ENCODE assay signal across 8 mouse cellular contexts in the genomic region with DNA sequence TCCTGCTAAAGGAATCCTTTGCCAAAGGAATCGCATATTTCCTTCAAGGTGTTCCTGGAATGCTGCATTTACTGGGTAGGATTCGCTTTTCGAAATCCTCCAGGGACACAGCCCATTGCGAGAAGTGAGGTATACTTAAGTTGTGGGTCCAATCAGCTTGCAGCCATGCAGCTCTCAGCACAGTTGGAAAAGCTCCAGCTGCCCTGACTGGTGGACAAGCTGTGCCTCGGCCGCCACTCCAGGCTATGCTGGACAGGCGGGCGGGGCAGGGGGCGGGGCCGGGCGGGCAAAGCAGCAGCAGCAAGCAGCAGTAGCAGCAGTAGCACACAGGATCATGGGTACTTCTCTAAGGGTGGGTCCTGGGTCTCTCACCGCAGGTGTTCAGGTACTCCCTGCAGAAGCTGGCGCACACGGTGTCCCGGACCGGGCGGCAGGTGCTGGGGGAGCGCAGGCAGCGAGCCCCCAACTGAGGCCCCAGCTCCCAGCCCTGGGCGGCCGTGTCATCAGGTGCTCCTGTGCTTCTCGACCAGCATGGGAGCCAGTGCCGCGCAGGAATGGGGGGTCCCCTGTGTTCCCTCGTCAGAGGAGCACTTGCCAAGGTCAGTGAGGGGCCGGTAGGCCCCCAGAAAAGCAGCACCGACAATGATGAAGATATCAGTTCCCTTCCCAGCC. TPM values are rescaled to one million over a fixed set of nuclear protein-coding genes. Genes with fewer than 3 reads are reported as not detected.
DNase-seq lines count a peak whose midpoint lies in the region; ATAC-seq and TF ChIP-seq lines count a peak whose summit lies in the region.

No protein-coding gene starts in this region.

- H3K4me2 ChIP-seq in heart, embryonic 15.5 days, result peak overlapping the region; percentile 78
- H3K4me2 ChIP-seq in kidney, postnatal 0 days (ENCODE audit: low read length), result peak overlapping the region; percentile 55
- H3K4me2 ChIP-seq in liver, embryonic 14.5 days (ENCODE audit: low read depth), result peak overlapping the region; percentile 33; the same call in 1 of the 2 replicates
- peak overlapping the region; percentile 69 for H3K4me2 ChIP-seq in neural tube, embryonic 11.5 days (ENCODE audit: low read depth)

- no peak overlapping the region for H3K9ac ChIP-seq in heart, embryonic 15.5 days
- H3K9ac ChIP-seq in kidney, postnatal 0 days (ENCODE audit: low read depth, low read length), result no peak overlapping the region
- H3K9ac ChIP-seq in liver, embryonic 14.5 days (replicated peaks), result no peak overlapping the region
- H3K9ac ChIP-seq in neural tube, embryonic 11.5 days (ENCODE audit: low read length), result peak overlapping the region; percentile 54

- H3K27ac ChIP-seq in forebrain, embryonic 10.5 days, result peak overlapping the region; percentile 76
- no peak overlapping the region for H3K27ac ChIP-seq in heart, embryonic 15.5 days
- no peak overlapping the region for H3K27ac ChIP-seq in kidney, postnatal 0 days
- no peak overlapping the region for H3K27ac ChIP-seq in liver, embryonic 14.5 days
- peak overlapping the region; percentile 15; the same call in 1 of the 2 replicates for H3K27ac ChIP-seq in neural tube, embryonic 11.5 days (ENCODE audit: low read depth, low read length)

- peaks cover 78% of the 10 kb centered on the region for H3K36me3 ChIP-seq in forebrain, embryonic 10.5 days (replicated peaks)
- peaks cover 47% of the 10 kb centered on the region for H3K36me3 ChIP-seq in heart, embryonic 15.5 days
- peaks cover 10% of the 10 kb centered on the region; the same call in 1 of the 2 replicates for H3K36me3 ChIP-seq in kidney, postnatal 0 days (ENCODE audit: insufficient read depth, low read length)
- H3K36me3 ChIP-seq in liver, embryonic 14.5 days (replicated peaks; ENCODE audit: control insufficient read depth, insufficient read depth, low read depth), result no peaks in the 10 kb centered on the region
- H3K36me3 ChIP-seq in neural tube, embryonic 11.5 days (ENCODE audit: control insufficient read depth, insufficient read depth, low read length), result peaks cover 16% of the 10 kb centered on the region

- H3K9me3 ChIP-seq in forebrain, embryonic 10.5 days, result peaks cover 55% of the 10 kb centered on the region
- peaks cover 23% of the 10 kb centered on the region; the same call in 1 of the 2 replicates for H3K9me3 ChIP-seq in heart, embryonic 15.5 days (replicated peaks)
- H3K9me3 ChIP-seq in kidney, postnatal 0 days (replicated peaks; ENCODE audit: low read length), result peaks cover 10% of the 10 kb centered on the region; the same call in 1 of the 2 replicates
- H3K9me3 ChIP-seq in liver, embryonic 14.5 days (ENCODE audit: control insufficient read depth, low read length), result peaks cover 2% of the 10 kb centered on the region; the same call in 1 of the 2 replicates
- peaks cover 8% of the 10 kb centered on the region for H3K9me3 ChIP-seq in neural tube, embryonic 11.5 days (ENCODE audit: control insufficient read depth, low read length)

- peak; percentile 70 for ATAC-seq in heart, embryonic 15.5 days (replicated peaks; ENCODE audit: insufficient number of reproducible peaks, insufficient read depth, low FRiP score, low read depth)
- peak; percentile 67 for ATAC-seq in kidney, postnatal 0 days (replicated peaks; ENCODE audit: low FRiP score, low read depth)
- 0 out of 2 replicates have a peak, but pooled peaks have one; percentile 21 for ATAC-seq in liver, embryonic 14.5 days (ENCODE audit: insufficient read depth)
- peak; percentile 35; the same call in 1 of the 2 replicates for ATAC-seq in neural tube, embryonic 11.5 days (ENCODE audit: insufficient read depth, low FRiP score, low TSS enrichment)

- peak; percentile 83 for DNase-seq in ovary, adult 18-20 months (ENCODE audit: low spot score)
- no peak for DNase-seq in ovary, postnatal 10 days (ENCODE audit: low spot score)
- DNase-seq in forebrain, embryonic 10.5 days (ENCODE audit: extremely low spot score, low spot score), result peak; percentile 73
- peak; percentile 91 for DNase-seq in kidney, postnatal 0 days (ENCODE audit: low spot score)
- DNase-seq in liver, embryonic 14.5 days (ENCODE audit: low read depth in 3 of 3, low spot score in 3 of 3), result peak in 1 of 3 experiments; percentile 24
- peak; percentile 80 for DNase-seq in neural tube, embryonic 11.5 days (ENCODE audit: low spot score)
- peak; percentile 81 for DNase-seq in testis, postnatal 14 days (ENCODE audit: low spot score)

- WGBS in forebrain, embryonic 10.5 days, result 62% methylated on average over 27 of the region's 27 CpGs
- WGBS in heart, embryonic 15.5 days, result 49% methylated on average over 27 of the region's 27 CpGs
- 51% methylated on average over 27 of the region's 27 CpGs for WGBS in kidney, postnatal 0 days
- WGBS in liver, embryonic 14.5 days (ENCODE audit: insufficient replicate concordance), result 47% methylated on average over 27 of the region's 27 CpGs
- whole genome bisulfite sequencing in neural tube, embryonic 11.5 days, result 47% methylated on average over 22 of the region's 27 CpGs

- no peak for TF ChIP-seq EP300 in liver, embryonic 14.5 days (IDR thresholded peaks at IDR 0.05; ENCODE audit: low read depth)

- no peaks in the 10 kb centered on the region for H3K27me3 ChIP-seq in forebrain, embryonic 10.5 days (ENCODE audit: poor library complexity, severe bottlenecking)
- H3K27me3 ChIP-seq in heart, embryonic 15.5 days, result no peaks in the 10 kb centered on the region
- H3K27me3 ChIP-seq in kidney, postnatal 0 days (ENCODE audit: insufficient read depth, low read length), result no peaks in the 10 kb centered on the region
- H3K27me3 ChIP-seq in liver, embryonic 14.5 days (ENCODE audit: control insufficient read depth, insufficient read depth, low read length), result peaks cover 25% of the 10 kb centered on the region
- no peaks in the 10 kb centered on the region for H3K27me3 ChIP-seq in neural tube, embryonic 11.5 days (ENCODE audit: control insufficient read depth, insufficient read depth, low read length)

- peaks cover 86% of the 10 kb centered on the region for H3K4me1 ChIP-seq in forebrain, embryonic 10.5 days
- peaks cover 36% of the 10 kb centered on the region for H3K4me1 ChIP-seq in heart, embryonic 15.5 days (replicated peaks)
- H3K4me1 ChIP-seq in kidney, postnatal 0 days (replicated peaks; ENCODE audit: insufficient read depth, low read length), result peaks cover 7% of the 10 kb centered on the region; the same call in 1 of the 2 replicates
- peaks cover 0 to 3% of the 10 kb centered on the region in 2 experiments; a peak in 1 of 4 replicates for H3K4me1 ChIP-seq in liver, embryonic 14.5 days (replicated peaks; ENCODE audit: control insufficient read depth in 2 of 2, insufficient read depth in 2 of 2, low read length in 1 of 2)
- peaks cover 8% of the 10 kb centered on the region; the same call in 1 of the 2 replicates for H3K4me1 ChIP-seq in neural tube, embryonic 11.5 days (ENCODE audit: control insufficient read depth, insufficient read depth, low read length)

- TF ChIP-seq CTCF in kidney, postnatal 0 days (IDR thresholded peaks at IDR 0.05; ENCODE audit: low read depth), result no peak
- no peak for TF ChIP-seq CTCF in liver, embryonic 14.5 days (IDR thresholded peaks at IDR 0.05; ENCODE audit: low read depth)

- peak overlapping the region; percentile 69 for H3K4me3 ChIP-seq in forebrain, embryonic 10.5 days
- H3K4me3 ChIP-seq in heart, embryonic 15.5 days, result peak overlapping the region; percentile 50
- peak overlapping the region; percentile 21 for H3K4me3 ChIP-seq in kidney, postnatal 0 days (replicated peaks; ENCODE audit: low read depth, low read length)
- H3K4me3 ChIP-seq in liver, embryonic 14.5 days (ENCODE audit: insufficient read depth in 1 of 2, low read depth in 2 of 2, low read length in 2 of 2), result no peak overlapping the region
- peak overlapping the region; percentile 54 for H3K4me3 ChIP-seq in neural tube, embryonic 11.5 days (ENCODE audit: low read depth, low read length)

RNA-seq across cellular contexts. Expression of gene Nnat, which starts 1.4 kb away (rescaled TPM):
- 1,904 and 2,173 TPM in 2 replicates for polyA plus RNA-seq in forebrain, embryonic 10.5 days (2016; fragmentation: Nextera tagmentation; extraction: Ambion mirVana)
- 54.1 and 117 TPM in 2 replicates for polyA plus RNA-seq in heart, embryonic 15.5 days (2015; fragmentation: Nextera tagmentation; extraction: Ambion mirVana)
- 80.4 and 85.9 TPM in 2 replicates for polyA plus RNA-seq in kidney, postnatal 0 days (2015; fragmentation: Nextera tagmentation; extraction: Ambion mirVana)
- 12.8 and 21.0 TPM in 2 replicates for polyA plus RNA-seq in liver, embryonic 14.5 days (2012; rRNA removed)
- 10.5 and 11.6 TPM in 2 replicates for polyA plus RNA-seq in liver, embryonic 14.5 days (2014; fragmentation: Nextera tagmentation; extraction: Ambion mirVana)
- 1,357 and 1,505 TPM in 2 replicates for polyA plus RNA-seq in neural tube, embryonic 11.5 days (2014; fragmentation: Nextera tagmentation; extraction: Ambion mirVana)

RNA-seq across cellular contexts. Expression of gene Blcap, which starts 9.8 kb away (rescaled TPM):
- 78.7 and 82.3 TPM in 2 replicates for polyA plus RNA-seq in forebrain, embryonic 10.5 days (2016; fragmentation: Nextera tagmentation; extraction: Ambion mirVana)
- polyA plus RNA-seq in heart, embryonic 15.5 days (2015; fragmentation: Nextera tagmentation; extraction: Ambion mirVana), result 32.5 and 35.7 TPM in 2 replicates
- polyA plus RNA-seq in kidney, postnatal 0 days (2015; fragmentation: Nextera tagmentation; extraction: Ambion mirVana), result 46.1 and 48.2 TPM in 2 replicates
- 5.7 and 7.1 TPM in 2 replicates for polyA plus RNA-seq in liver, embryonic 14.5 days (2012; rRNA removed)
- 7.1 and 8.0 TPM in 2 replicates for polyA plus RNA-seq in liver, embryonic 14.5 days (2014; fragmentation: Nextera tagmentation; extraction: Ambion mirVana)
- polyA plus RNA-seq in neural tube, embryonic 11.5 days (2014; fragmentation: Nextera tagmentation; extraction: Ambion mirVana), result 99.5 and 105 TPM in 2 replicates

Comparison
In these comparisons a context has a peak if more than half of its experiments do, and no peak if none do; other contexts are left out.
1. H3K27ac ChIP-seq: peak in forebrain, embryonic 10.5 days (single experiment) and neural tube, embryonic 11.5 days (single experiment); none in heart, embryonic 15.5 days (single experiment), kidney, postnatal 0 days (single experiment) and liver, embryonic 14.5 days (single experiment).
2. H3K4me3 ChIP-seq: peak in forebrain, embryonic 10.5 days (single experiment), heart, embryonic 15.5 days (single experiment), kidney, postnatal 0 days (single experiment) and neural tube, embryonic 11.5 days (single experiment); none in liver, embryonic 14.5 days (0 of 2).
3. RNA of gene Nnat, which starts 1.4 kb away (polyA plus RNA-seq): 1,904 to 2,173 TPM in forebrain, embryonic 10.5 days and 1,357 to 1,505 TPM in neural tube, embryonic 11.5 days; 80.4 to 85.9 TPM in kidney, postnatal 0 days, 54.1 to 117 TPM in heart, embryonic 15.5 days and 10.5 to 21.0 TPM in liver, embryonic 14.5 days; every median in the first group is over 10 times any median in the second.
4. Peak in every context shown above with its lines, with median percentiles within 50 percentile points of each other: ATAC-seq and H3K4me2 ChIP-seq.